Mouse (Mus musculus) megakaryocyte progenitor cell, adult 5-6 weeks (primary cell): ENCODE results near the gene 2310033P09Rik. TPM values are rescaled to one million over a fixed set of nuclear protein-coding genes. Genes with fewer than 3 reads are reported as not detected.

ENCODE experiments used
- ATAC-seq: replicated peaks from 2 replicates; pipeline ENCODE4 v1.8.0; 2016; ENCODE audit warnings: mild to moderate bottlenecking, moderate TSS enrichment, inconsistent platforms; ENCODE audit not compliant: poor library complexity
- total RNA-seq, 2 experiments: library from RNA; stranded (forward) in 1 of 2; stranded (reverse) in 1 of 2; fragments of 157-497, 149-512 nt in 1 of 2; fragments of 200-1000 nt in 1 of 2; gene quantifications; 2 replicates each; pipeline versions ENCODE4 v1.2.3 to v1.2.4; 2015 to 2017

2310033P09Rik gene
- total RNA-seq, 2 experiments from 2014 or later = 8.7 to 17.9 TPM

DNA sequence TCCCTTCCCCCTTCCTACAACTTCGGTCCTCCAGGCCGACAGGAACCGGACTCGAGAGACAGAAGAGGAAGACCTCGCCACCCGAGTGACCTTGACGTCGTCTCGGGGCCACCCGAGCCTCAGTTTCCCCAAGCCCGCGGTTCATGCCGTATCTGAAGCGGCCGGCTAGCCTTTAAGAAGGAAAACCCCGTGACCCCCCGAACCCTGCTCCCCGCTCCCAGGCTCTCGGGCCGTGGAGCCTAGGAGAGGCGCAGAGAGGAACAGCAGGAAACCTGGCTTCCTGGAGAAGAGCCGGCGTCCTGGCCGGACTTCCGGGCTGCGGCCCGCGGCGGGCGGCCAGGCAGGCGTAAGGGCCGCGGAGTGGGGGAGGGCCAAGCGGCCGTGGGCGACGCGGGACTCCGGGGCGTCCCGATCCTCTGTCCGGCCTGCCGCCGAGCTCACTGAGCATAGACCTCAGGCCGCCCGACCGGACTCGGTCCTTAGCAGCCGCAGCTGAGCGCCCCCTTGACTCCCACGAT lies 19.5 kb downstream of the 2310033P09Rik start:
- ATAC-seq = peak; percentile 10

DNA sequence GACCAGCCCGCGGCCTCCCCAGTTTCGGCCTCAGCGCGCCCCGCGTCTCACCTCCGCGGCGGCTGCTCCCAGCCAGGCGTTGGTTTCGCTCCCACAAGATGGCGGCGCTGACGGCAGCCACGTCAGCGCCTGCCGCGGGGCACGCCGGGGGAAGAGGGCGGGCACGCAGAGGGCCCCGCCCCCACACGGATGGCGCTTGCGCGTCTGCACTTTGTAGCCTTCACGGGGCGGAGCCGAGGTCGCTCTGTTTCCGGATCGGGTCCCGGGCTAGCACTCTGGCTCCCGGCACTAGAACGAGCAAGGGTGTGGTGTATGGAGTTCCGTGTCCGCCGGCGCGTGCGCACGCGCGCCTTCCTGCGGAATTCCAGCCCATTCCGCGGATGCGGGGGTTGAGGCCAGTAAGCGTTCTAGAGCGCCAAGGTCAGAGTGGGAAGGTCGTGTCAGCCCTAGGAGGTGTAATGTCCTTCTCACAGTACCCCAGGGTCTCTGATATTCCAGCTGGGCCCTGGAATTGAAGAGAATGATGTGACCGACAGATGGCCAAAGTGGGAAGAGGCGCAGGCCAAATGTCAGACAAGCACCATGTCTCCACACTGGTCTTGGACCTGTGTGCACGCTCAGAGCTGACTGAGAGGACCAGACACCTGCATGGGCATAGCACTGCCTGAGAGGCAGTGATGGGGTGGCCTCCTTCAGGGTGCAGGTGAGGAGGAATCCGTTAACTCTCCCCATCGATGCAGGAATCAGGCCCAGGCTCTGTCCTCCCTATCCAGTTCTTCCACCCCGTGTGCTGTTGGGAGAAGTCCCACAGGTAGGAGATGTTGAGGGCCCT lies 20.2 kb downstream of the 2310033P09Rik start, which contains the start of gene Arf1:
Gene Arf1, minus strand, starts transcription at position 149 of the 832 bp plus-strand sequence.
- ATAC-seq = peak; percentile 85

DNA sequence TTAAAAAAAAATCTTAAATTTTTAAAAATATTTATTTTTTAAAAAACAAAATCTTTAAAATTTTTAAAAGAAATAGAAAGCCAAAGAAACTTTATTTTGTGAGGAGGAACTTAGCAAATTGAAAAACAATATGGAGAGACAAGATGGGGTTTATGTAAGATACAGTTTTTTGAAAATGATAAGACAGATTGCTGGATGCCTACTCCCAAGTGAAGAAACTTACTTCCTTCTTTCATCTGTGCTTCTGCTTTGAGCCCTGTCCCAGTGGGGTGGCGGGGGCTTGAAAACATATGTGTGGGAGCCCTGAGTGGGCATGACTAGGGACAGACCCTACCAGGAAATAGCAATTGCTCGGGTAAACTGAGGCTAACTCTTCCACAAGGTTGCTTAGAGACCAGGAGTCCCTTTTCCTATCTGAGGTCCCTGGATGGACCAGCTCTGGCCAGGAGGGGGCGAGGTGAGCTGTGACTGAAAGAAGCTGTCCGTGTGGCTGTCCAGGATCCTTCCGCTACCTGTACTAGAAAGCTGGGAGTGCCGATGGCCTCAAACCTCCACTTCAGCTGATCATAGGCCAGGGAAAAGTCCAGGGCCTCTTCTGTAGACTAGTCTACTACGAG lies 22.1 kb downstream of the 2310033P09Rik start:
- ATAC-seq = peak; percentile 46

DNA sequence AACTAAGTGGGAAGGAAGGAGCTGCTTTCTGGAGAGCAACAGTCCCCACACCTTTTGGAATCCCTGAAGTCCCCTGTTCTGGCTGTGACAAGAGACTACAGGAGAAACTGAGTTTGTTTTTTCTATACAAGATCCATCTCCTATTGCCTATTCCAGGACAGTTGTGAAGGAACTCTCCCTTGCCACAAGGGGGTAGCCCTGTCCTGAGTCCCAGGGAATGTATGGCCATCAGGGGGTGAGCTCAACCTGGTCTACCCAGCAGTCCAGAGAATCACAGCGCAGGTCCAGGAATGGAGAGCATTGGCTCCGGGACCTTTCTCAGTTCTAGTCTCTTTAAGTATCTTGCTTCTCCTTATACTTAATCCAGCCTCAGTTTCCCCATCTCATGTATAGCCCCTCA lies 24.7 kb downstream of the 2310033P09Rik start:
- ATAC-seq = no peak

DNA sequence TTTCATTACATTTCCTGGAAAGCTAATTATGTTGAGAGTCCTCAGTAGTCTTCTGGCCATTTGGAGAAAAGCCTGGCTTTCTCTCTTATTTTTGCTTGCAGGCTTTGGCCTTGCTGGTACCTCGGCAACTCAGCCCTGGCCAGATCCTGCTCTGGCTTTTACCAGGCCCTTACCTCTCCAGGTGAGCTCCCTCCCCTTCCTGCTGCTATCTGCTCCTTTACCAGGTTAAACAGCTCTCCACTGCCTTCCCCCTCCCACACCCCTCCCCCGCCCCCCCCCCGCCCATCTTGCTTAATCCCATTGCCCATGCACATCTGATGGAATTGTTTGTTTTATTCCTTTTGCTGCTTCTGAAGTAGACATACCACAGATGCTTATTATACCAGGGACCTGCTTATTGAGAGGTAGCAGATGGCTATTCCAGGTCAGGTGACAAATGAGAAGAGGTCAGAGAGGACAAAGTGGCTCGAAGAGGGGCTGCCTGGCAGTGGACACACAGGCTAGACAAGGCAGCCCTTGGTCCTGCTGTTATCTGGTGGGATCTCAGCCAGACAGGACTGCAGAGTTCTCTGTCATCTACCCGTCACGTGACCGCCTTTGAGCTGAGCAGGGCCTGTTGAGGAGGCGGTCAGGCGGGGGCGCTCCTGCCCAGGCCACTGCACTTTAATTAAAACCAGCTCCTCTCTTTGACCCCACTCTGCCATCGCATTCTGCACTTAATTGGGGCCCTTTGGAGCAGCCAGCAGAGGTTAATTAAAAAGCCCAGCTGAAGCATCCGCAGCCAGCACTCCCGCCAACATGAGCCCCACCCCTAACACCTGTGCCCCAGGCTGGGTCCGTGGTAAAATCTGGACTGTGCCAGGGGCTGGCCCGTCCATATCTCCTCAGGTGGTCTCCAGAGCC lies 30.7 kb downstream of the 2310033P09Rik start:
- peak; percentile 88 for ATAC-seq

DNA sequence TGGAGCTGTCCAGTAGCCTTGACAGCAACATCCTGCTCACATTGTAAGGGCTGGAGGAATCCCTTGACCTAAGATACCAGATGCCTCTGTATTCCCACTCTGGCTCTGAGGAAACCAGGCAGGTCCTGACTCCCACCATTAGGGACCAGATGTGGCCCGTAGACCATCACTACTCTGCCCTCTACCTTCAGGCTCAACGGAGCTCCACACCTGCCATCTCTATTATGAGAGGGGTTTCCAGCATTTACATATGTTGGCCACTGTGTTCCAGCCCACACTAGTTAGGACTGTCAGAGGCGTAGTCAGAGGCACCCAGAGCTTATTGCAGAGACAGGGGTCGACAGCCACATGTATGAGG lies 31.3 kb downstream of the 2310033P09Rik start:
- ATAC-seq = no peak

DNA sequence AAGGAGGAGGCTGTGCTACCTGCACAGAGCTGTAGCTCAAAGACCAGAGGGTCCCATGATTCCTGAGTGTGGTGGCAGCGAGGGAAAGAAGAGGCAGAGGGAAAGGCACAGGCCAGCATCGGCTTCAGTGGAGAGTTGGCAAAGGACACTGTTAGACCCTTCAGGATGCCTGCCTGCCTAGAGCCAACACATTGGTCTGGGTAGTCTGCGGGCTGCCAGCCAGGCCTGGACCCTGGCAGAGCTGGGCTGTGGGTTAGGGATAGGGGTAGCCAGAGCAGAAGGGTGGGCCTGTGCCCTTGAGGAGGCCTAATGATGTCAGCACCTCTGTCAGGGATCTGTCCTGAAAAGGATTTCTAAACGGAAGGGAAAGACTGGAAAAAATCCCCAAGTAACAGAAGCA lies 31.7 kb downstream of the 2310033P09Rik start:
- ATAC-seq = no peak

DNA sequence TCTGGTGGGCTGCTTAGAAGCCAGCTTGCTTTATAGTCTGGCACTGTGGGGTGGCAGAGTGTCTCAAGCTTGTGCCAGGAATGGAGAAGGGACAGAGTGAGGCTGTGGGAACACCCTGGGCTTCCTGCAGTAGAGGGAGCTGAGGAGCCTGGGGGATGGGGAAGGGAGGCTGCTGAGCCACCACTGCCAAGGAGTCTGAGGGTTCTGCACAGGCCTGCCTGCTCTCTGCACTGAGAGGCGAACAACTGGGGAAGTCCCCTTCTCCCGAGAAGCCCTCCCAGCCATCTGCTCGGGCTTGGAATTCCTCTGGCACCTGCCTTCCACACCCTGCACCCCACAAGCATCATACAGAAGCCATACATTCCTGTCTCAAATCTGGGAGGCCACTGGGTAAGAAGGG lies 33.7 kb downstream of the 2310033P09Rik start:
- ATAC-seq = no peak

DNA sequence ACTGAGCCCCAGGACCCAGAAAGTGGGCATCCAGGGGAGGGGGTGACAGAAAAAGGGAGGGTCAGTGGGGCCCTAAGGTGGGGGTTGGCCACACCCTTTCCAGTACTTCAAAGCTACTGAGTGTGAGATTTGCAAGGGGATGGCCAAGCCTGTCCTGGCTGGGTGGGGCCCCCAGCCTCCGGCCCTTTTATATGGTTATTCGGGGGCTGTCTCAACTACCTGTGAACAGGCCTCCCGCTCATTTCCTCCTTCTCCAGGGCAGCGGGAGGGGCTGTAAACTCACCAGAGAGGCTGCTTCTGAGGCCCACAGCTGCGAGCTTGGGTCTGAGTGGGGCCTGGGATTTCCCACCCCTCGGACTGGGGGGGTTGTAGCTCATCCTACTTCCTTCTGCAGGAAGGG lies 35.7 kb downstream of the 2310033P09Rik start:
- no peak for ATAC-seq

DNA sequence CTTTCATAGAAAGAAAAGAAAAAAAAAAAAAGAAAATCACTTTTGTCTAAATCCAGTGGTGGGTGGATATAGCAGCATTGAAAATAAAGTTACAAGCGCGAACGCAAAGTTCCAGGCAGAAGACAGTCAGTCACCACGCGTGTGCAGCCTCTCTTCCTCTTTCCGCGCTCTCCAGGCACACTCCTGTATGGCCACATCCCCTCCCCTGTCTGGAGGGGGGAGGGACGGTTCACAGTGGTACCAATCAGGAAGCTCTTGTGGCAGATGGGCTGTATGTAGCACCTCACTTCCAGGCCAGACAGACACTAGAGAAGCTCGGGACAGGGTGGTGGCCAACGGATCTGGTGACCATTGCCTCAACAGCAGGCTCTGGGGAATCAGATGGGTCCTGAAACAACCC lies 40.0 kb downstream of the 2310033P09Rik start:
- peak; percentile 94 for ATAC-seq

DNA sequence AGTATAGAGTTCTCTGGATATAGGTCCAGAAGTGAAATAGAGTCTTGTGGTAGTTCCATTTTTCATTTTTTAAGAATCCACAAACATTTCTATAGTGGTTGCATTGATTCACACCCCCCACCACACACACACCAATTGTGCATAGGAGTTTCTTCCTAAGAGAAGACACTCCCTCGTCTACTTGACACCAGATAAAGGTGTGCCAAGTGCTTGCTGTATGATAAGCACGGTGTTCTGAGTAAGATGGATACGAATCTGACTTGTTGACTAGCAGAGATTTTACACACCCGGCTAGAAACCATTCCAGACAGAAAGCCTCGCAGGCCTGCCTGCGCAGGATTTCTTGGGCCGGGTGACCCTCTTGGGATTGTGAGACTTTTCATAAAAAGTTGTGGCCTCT lies 51.5 kb downstream of the 2310033P09Rik start:
- ATAC-seq = no peak

Other genes with a start within 250 kb of the 2310033P09Rik start
- gene Trim11, start 230.2 kb upstream of the 2310033P09Rik start, total RNA-seq (2015) = 24.0 and 25.0 TPM in 2 replicates
- 25.9 and 32.8 TPM in 2 replicates for gene Trim11, start 230.2 kb upstream of the 2310033P09Rik start, total RNA-seq (2017)
- gene Obscn, start 71.9 kb upstream of the 2310033P09Rik start, total RNA-seq (2015) = 0.07 TPM in 1 of 2 replicates, not detected in the other
- gene Obscn, start 71.9 kb upstream of the 2310033P09Rik start, total RNA-seq (2017) = under 0.01 TPM in 1 of 2 replicates, not detected in the other
- gene Iba57, start 44.6 kb upstream of the 2310033P09Rik start, total RNA-seq (2015) = 2.8 and 3.6 TPM in 2 replicates
- gene Iba57, start 44.6 kb upstream of the 2310033P09Rik start, total RNA-seq (2017) = 3.5 and 4.6 TPM in 2 replicates
- not detected in 2 replicates for gene Gjc2, start 25.1 kb upstream of the 2310033P09Rik start, total RNA-seq (2015)
- gene Gjc2, start 25.1 kb upstream of the 2310033P09Rik start, total RNA-seq (2017) = not detected in 2 replicates
- gene Guk1, start 16.1 kb upstream of the 2310033P09Rik start, total RNA-seq (2015) = 61.9 and 62.8 TPM in 2 replicates
- gene Guk1, start 16.1 kb upstream of the 2310033P09Rik start, total RNA-seq (2017) = 29.9 and 34.7 TPM in 2 replicates
- 33.4 and 49.5 TPM in 2 replicates for gene Mrpl55, start 5.8 kb upstream of the 2310033P09Rik start, total RNA-seq (2015)
- 48.7 and 56.2 TPM in 2 replicates for gene Mrpl55, start 5.8 kb upstream of the 2310033P09Rik start, total RNA-seq (2017)
- gene Arf1, start 19.9 kb downstream of the 2310033P09Rik start, total RNA-seq (2015) = 280 and 290 TPM in 2 replicates
- 343 and 378 TPM in 2 replicates for gene Arf1, start 19.9 kb downstream of the 2310033P09Rik start, total RNA-seq (2017)
- not detected in 2 replicates for gene Wnt3a, start 82.4 kb downstream of the 2310033P09Rik start, total RNA-seq (2015)
- gene Wnt3a, start 82.4 kb downstream of the 2310033P09Rik start, total RNA-seq (2017) = not detected in 2 replicates
- gene Wnt9a, start 98.6 kb downstream of the 2310033P09Rik start, total RNA-seq (2015) = not detected in 2 replicates
- not detected in 2 replicates for gene Wnt9a, start 98.6 kb downstream of the 2310033P09Rik start, total RNA-seq (2017)
- not detected in 2 replicates for gene Prss38, start 167.3 kb downstream of the 2310033P09Rik start, total RNA-seq (2015)
- not detected in 2 replicates for gene Prss38, start 167.3 kb downstream of the 2310033P09Rik start, total RNA-seq (2017)
- gene Jmjd4, start 241.7 kb downstream of the 2310033P09Rik start, total RNA-seq (2015) = 4.8 and 5.5 TPM in 2 replicates
- 6.4 TPM in 2 replicates for gene Jmjd4, start 241.7 kb downstream of the 2310033P09Rik start, total RNA-seq (2017)
- gene Snap47, start 242.9 kb downstream of the 2310033P09Rik start, total RNA-seq (2015) = 4.9 and 7.0 TPM in 2 replicates
- gene Snap47, start 242.9 kb downstream of the 2310033P09Rik start, total RNA-seq (2017) = 6.2 and 7.8 TPM in 2 replicates